Mouse (Mus musculus): ENCODE data around the gene Ccdc22. TPM values are rescaled to one million over a fixed set of nuclear protein-coding genes. Genes with fewer than 3 reads are reported as not detected.

The Ccdc22 gene
- total RNA-seq, 2 experiments from 2014 or later = 10.7 to 11.9 TPM

DNA sequence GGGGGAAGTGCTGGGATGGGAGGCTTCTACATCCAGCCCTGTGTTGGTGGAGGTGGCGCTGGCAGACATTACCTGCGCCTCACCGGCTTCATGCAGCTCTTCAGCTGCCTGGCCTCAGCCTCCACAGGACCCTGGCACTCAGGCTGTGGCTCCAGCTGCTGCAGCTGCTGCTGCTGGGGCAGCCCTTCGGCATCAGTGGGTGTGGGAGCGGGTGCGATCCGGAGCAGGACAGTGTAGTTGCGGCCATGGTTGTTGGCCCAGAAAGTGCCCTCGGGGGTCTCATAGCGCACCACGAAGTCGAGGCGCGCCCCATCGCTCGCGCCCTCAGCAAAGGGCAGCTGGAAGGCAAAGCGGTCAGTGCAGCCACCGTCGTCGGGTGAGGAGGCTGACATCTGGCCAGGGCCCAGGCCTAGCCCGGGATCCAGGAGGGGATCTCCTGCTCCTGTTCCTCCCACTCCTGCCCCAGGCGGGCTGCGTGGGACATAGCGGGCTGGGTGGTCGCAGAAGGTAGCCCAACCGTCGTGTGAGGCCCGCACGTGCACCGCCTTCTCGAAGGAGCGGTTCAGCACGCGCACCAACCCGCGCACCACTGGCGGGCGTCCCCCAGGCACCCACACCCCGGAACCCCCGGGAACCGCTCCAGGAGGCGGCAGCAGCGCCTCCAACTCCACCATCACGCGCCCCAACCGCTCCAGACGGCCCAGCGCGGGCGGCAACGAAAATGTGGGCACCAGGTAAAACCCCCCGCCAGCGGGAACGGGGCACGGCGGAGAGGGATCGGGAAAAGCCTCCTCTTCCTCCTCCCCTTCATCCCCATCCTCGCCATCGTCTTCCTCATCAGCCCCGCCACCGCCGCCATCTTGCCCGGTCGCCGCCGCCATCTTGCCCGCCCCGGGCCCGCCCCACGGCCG is 31.9 kb downstream of the Ccdc22 start, which contains the start of gene Foxp3:
Gene Foxp3, plus strand, starts transcription at position 469 of the 911 bp plus-strand sequence.
- peak; percentile 19 for DNase-seq

DNA sequence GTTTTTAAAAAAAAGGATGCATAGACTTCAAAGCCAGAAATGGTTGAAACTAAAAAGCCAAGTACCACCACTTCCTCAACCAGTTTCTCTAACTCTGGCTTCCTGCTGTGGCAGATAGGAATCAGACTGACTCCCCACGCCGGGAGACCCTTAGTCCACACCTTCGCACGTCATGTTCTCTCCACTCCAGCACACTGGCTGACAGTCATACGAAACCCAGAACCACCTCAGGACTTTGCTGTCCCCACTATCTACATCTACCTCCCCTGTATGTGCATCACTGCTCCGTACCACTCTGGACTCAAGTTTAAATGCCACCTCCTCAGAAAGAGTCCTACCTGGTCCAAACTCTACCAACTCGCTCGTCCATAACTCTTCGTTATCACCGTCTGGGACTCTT is 32.9 kb downstream of the Ccdc22 start:
- DNase-seq = no peak

DNA sequence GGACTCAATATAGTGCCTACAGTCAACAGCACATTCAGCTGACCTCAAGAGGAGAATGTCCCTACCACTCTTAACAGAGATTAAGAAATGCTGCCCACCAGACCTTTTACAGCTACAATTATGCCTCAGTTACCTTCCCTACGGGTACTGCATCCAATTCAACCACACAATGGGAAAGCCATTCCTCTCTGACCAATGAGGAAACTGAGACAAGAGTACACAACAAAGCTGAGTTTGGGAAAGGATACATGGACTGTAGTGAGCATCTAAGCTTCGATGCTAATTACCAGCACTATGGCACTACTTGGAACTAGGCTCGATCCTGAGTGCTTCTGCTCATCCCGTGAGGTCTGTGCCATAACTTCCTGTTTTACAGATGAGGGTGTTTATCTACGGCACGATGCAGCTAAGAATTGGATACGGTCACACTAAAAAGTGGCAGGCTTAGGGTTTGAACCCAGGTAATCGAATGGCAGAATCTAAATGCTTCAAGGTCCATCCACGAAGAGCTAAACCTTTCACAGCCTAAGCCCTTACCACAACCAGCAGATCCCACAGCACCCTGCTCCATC is 33.7 kb downstream of the Ccdc22 start:
- DNase-seq = no peak

DNA sequence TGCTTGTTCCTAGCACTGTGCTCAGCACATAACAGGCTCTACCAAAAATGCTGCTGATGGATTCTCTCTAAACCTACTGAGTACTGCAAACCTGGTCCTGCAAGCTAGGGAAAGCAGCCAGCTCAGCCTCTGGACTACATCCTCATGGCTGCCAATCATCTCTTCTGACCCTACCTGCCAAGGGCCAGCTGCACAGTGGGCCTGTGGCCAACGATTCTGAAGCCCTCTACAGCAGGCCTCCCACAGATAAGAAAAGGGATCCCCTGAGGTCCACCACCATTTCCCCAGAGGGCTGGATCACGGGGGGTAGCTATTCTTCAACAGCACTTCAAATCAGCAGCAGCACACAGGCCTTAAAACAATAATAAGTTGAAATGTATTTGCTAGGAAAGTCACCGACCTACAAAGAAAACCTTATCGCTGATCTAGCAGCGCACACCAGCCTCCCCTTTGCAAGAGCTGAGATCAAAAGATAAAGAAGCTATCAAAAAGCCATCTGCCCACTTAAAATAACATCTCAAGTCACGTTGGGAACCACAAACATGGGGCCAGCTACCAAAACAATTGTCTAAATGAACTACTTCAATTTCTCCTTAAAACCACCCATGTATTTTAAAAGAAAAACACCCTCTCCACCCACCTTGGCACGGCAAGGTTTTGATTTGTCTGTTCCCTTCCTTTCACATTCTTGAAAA is 34.7 kb downstream of the Ccdc22 start:
- DNase-seq = no peak

DNA sequence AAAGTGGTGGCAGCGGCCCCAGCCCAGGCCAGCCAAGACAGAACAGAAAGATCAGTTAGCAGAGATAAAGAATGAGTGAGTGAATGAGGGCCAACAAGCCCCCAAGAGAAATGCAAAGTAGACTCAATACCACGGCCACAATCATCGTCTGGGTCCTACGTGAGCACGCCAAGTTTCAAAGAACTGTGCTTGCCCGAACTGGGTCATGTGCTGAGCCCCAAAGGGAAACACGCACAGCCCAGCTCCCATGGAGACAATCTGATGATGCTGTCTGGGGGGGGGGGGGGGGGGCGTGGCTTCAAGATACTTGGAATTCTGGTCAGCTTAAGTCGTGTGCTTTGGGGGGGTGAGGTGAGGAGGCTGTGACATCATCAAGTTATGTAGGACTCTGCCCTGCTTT is 37.8 kb downstream of the Ccdc22 start:
- no peak for DNase-seq

DNA sequence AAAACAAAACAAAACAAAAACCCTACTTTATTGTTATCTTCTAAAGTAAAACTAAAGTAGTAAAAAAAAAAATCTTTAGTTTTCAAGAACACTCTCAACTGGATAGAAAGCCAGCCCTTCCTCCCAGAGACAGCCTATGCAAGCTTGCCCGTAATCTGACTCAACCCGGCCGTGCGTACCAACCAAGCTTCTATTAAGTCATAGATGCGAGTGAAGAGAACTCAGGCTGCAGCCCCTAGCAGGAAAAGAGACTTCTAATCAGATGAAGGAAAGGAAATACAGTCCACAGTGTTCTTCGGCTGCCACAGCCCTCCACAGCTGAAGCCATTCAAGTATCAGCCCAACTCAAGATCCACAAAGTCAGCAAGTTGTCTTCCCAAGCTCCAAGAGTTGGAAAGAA is 39.0 kb downstream of the Ccdc22 start:
- no peak for DNase-seq

DNA sequence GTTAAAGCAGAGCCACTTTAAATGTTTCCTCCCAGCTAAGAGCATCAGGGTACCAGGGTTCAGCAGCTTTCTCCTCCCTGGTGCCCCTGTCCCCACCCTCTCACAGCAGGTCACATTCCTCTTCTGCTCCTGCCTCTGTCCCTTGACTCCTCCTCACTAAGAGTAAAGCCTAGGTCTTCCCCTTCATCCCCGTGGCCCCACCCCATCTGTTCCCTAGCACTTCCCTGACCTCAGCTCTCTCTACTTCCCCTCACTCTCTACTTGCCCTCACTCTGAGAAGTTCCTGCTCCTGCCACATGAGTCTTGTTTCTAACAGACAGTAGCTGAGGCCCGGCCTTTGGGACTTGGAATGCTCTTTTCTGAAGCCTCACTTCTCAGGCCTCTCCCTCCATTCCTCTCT is 42.2 kb downstream of the Ccdc22 start:
- DNase-seq = no peak

DNA sequence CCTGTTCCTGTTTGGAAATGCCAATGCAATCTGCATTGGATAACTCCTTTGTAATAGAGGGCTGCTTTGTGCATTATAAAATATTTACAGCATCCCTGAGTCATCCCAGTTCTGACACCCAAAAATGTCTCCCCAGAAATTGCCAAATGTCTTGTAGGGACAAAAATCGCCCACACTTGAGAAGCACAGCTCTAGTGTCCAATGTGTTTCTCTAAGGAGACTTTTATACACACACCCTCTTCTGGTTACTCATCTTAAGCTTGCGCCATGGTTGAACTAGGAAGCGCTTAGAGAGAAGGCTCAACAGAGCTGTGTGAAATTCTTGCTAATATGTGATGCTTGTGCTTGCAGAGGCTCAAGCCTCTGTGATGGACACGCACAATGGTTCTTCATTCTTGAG is 51.8 kb downstream of the Ccdc22 start:
- no peak for DNase-seq

Other genes starting within 250 kb of the Ccdc22 start
- gene Usp27x, start 229.7 kb downstream of the Ccdc22 start, total RNA-seq (2021) = under 1 TPM; 0.20 to 0.35 TPM
- gene Foxp3, start 31.9 kb downstream of the Ccdc22 start, total RNA-seq (2021) = under 1 TPM in 1 of 2 experiments, not detected in 1; 0.08 TPM
- 1 to 10 TPM; 2.0 to 3.1 TPM for gene Ppp1r3f, start 31.2 kb downstream of the Ccdc22 start, total RNA-seq (2021)
- gene Cacna1f, start 1.6 kb upstream of the Ccdc22 start, total RNA-seq (2021) = not detected
- 1 to 10 TPM; 1.0 to 1.6 TPM for gene Syp, start 33.0 kb upstream of the Ccdc22 start, total RNA-seq (2021)
- gene Prickle3, start 51.7 kb upstream of the Ccdc22 start, total RNA-seq (2021) = 10 to 100 TPM; 15.4 to 16.4 TPM
- gene Plp2, start 65.9 kb upstream of the Ccdc22 start, total RNA-seq (2021) = 10 to 100 TPM; 25.4 to 27.2 TPM
- gene Magix, start 75.7 kb upstream of the Ccdc22 start, total RNA-seq (2021) = 10 to 100 TPM; 16.5 to 21.5 TPM
- 10 to 100 TPM; 11.3 to 14.6 TPM for gene Gpkow, start 91.6 kb upstream of the Ccdc22 start, total RNA-seq (2021)
- 10 to 100 TPM; 21.8 to 27.6 TPM for gene Wdr45, start 108.8 kb upstream of the Ccdc22 start, total RNA-seq (2021)
- not detected for gene Gm45208, start 116.7 kb upstream of the Ccdc22 start, total RNA-seq (2021)
- gene Praf2, start 122.9 kb upstream of the Ccdc22 start, total RNA-seq (2021) = 1 to 10 TPM; 4.7 to 7.3 TPM
- gene Ccdc120, start 145.4 kb upstream of the Ccdc22 start, total RNA-seq (2021) = under 1 TPM; 0.16 to 0.56 TPM
- gene Tfe3, start 157.0 kb upstream of the Ccdc22 start, total RNA-seq (2021) = 1 to 10 TPM; 6.1 to 8.2 TPM
- gene Gripap1, start 184.2 kb upstream of the Ccdc22 start, total RNA-seq (2021) = 10 to 100 TPM; 17.5 to 21.2 TPM
- gene Kcnd1, start 216.8 kb upstream of the Ccdc22 start, total RNA-seq (2021) = under 1 TPM; 0.18 to 0.43 TPM
- 10 to 100 TPM; 14.8 to 18.2 TPM for gene Otud5, start 235.8 kb upstream of the Ccdc22 start, total RNA-seq (2021)

All from gastrocnemius, postnatal 25 days (tissue).